Mouse (Mus musculus): ENCODE measurements at regions not wholly inside any gene's neighbourhood (a gene's known extent, or its start where the extent isn't known, plus 50 kb on each side); places are given as distances from the start of the nearest gene placed in this dataset.

- no peaks in the 10 kb centered on the region for H3K9me3 ChIP-seq (ENCODE audit: low read length)
- TF ChIP-seq CTCF (IDR thresholded peaks at IDR 0.05; ENCODE audit: low read depth) = no peak
- DNase-seq (no peak), ATAC-seq (no peak)
- no peak overlapping the region for H3K4me3 ChIP-seq (ENCODE audit: low read depth, low read length)
- WGBS = 65% methylated on average over 12 of the region's 12 CpGs
- H3K27me3 ChIP-seq (ENCODE audit: insufficient read depth, low read length) = no peaks in the 10 kb centered on the region
- no peaks in the 10 kb centered on the region for H3K36me3 ChIP-seq (ENCODE audit: insufficient read depth)
- H3K27ac ChIP-seq (ENCODE audit: low read depth, low read length) = no peak overlapping the region
- H3K9ac ChIP-seq = no peak overlapping the region
- H3K4me1 ChIP-seq (ENCODE audit: insufficient read depth) = no peaks in the 10 kb centered on the region
- no peak overlapping the region for H3K4me2 ChIP-seq (ENCODE audit: low read depth)
Observed at GRCm38 (mm10) chr13:51972656-51973310, 126.3 kb downstream of the Gadd45g start.

GRCm38 (mm10) chr13:51973461-51973860 is 127.0 kb downstream of the Gadd45g start:
- ATAC-seq = no peak
- H3K27ac ChIP-seq (ENCODE audit: low read depth, low read length) = no peak overlapping the region
- no peak for TF ChIP-seq CTCF (IDR thresholded peaks at IDR 0.05; ENCODE audit: low read depth)
- no peaks in the 10 kb centered on the region for H3K4me1 ChIP-seq (ENCODE audit: insufficient read depth)
- no peak overlapping the region for H3K4me2 ChIP-seq (ENCODE audit: low read depth)
- H3K4me3 ChIP-seq (ENCODE audit: low read depth, low read length) = no peak overlapping the region
- WGBS = 57% methylated on average over 10 of the region's 10 CpGs
- H3K36me3 ChIP-seq (ENCODE audit: insufficient read depth) = no peaks in the 10 kb centered on the region
- no peak overlapping the region for H3K9ac ChIP-seq
- no peak for DNase-seq
- no peaks in the 10 kb centered on the region for H3K27me3 ChIP-seq (ENCODE audit: insufficient read depth, low read length)
- no peaks in the 10 kb centered on the region for H3K9me3 ChIP-seq (ENCODE audit: low read length)

- no peak overlapping the region for H3K9ac ChIP-seq
- ATAC-seq (no peak), DNase-seq (no peak)
- TF ChIP-seq CTCF (IDR thresholded peaks at IDR 0.05; ENCODE audit: low read depth) = no peak
- H3K4me3 ChIP-seq (ENCODE audit: low read depth, low read length) = no peak overlapping the region
- 97% methylated on average over 6 of the region's 6 CpGs for WGBS
- H3K27me3 ChIP-seq (ENCODE audit: insufficient read depth, low read length) = no peaks in the 10 kb centered on the region
- no peaks in the 10 kb centered on the region for H3K9me3 ChIP-seq (ENCODE audit: low read length)
- H3K36me3 ChIP-seq (ENCODE audit: insufficient read depth) = no peaks in the 10 kb centered on the region
- H3K4me1 ChIP-seq (ENCODE audit: insufficient read depth) = no peaks in the 10 kb centered on the region
- H3K4me2 ChIP-seq (ENCODE audit: low read depth) = no peak overlapping the region
- H3K27ac ChIP-seq (ENCODE audit: low read depth, low read length) = no peak overlapping the region
Observed at GRCm38 (mm10) chr13:51974101-51974500, 127.6 kb downstream of the Gadd45g start.

GRCm38 (mm10) chr13:51975330-51975729 is 128.9 kb downstream of the Gadd45g start:
- H3K9me3 ChIP-seq (ENCODE audit: low read length) = no peaks in the 10 kb centered on the region
- H3K9ac ChIP-seq = no peak overlapping the region
- H3K4me1 ChIP-seq (ENCODE audit: insufficient read depth) = no peaks in the 10 kb centered on the region
- no peaks in the 10 kb centered on the region for H3K27me3 ChIP-seq (ENCODE audit: insufficient read depth, low read length)
- H3K36me3 ChIP-seq (ENCODE audit: insufficient read depth) = no peaks in the 10 kb centered on the region
- no peak overlapping the region for H3K4me2 ChIP-seq (ENCODE audit: low read depth)
- ATAC-seq (no peak), DNase-seq (no peak)
- TF ChIP-seq CTCF (IDR thresholded peaks at IDR 0.05; ENCODE audit: low read depth) = no peak
- H3K27ac ChIP-seq (ENCODE audit: low read depth, low read length) = no peak overlapping the region
- H3K4me3 ChIP-seq (ENCODE audit: low read depth, low read length) = no peak overlapping the region
- 79% methylated on average over 10 of the region's 10 CpGs for WGBS

- no peaks in the 10 kb centered on the region for H3K4me1 ChIP-seq (ENCODE audit: insufficient read depth)
- no peaks in the 10 kb centered on the region for H3K27me3 ChIP-seq (ENCODE audit: insufficient read depth, low read length)
- ATAC-seq = no peak
- H3K9me3 ChIP-seq (ENCODE audit: low read length) = no peaks in the 10 kb centered on the region
- H3K4me3 ChIP-seq (ENCODE audit: low read depth, low read length) = no peak overlapping the region
- no peaks in the 10 kb centered on the region for H3K36me3 ChIP-seq (ENCODE audit: insufficient read depth)
- DNase-seq = no peak
- H3K9ac ChIP-seq = no peak overlapping the region
- no peak overlapping the region for H3K27ac ChIP-seq (ENCODE audit: low read depth, low read length)
- 63% methylated on average over 7 of the region's 7 CpGs for WGBS
- H3K4me2 ChIP-seq (ENCODE audit: low read depth) = no peak overlapping the region
- no peak for TF ChIP-seq CTCF (IDR thresholded peaks at IDR 0.05; ENCODE audit: low read depth)
Observed at GRCm38 (mm10) chr13:51975801-51976601, 129.5 kb downstream of the Gadd45g start.

GRCm38 (mm10) chr13:51976620-51977214 is 130.2 kb downstream of the Gadd45g start:
- ATAC-seq (no peak), DNase-seq (no peak)
- H3K4me2 ChIP-seq (ENCODE audit: low read depth) = no peak overlapping the region
- H3K36me3 ChIP-seq (ENCODE audit: insufficient read depth) = no peaks in the 10 kb centered on the region
- 84% methylated on average over 6 of the region's 6 CpGs for WGBS
- no peaks in the 10 kb centered on the region for H3K4me1 ChIP-seq (ENCODE audit: insufficient read depth)
- H3K9ac ChIP-seq = no peak overlapping the region
- H3K27me3 ChIP-seq (ENCODE audit: insufficient read depth, low read length) = no peaks in the 10 kb centered on the region
- no peak for TF ChIP-seq CTCF (IDR thresholded peaks at IDR 0.05; ENCODE audit: low read depth)
- no peaks in the 10 kb centered on the region for H3K9me3 ChIP-seq (ENCODE audit: low read length)
- no peak overlapping the region for H3K27ac ChIP-seq (ENCODE audit: low read depth, low read length)
- H3K4me3 ChIP-seq (ENCODE audit: low read depth, low read length) = no peak overlapping the region
